ENCODE assay signal across 8 mouse cellular contexts in genomic region chr8:105565401-105565881, GRCm38 (mm10). TPM values are rescaled to one million over a fixed set of nuclear protein-coding genes. Genes with fewer than 3 reads are reported as not detected.
A peak's percentile ranks its signal among the peaks of the same experiment; 100 is the strongest.
DNase-seq lines count a peak whose midpoint lies in the region; ATAC-seq and TF ChIP-seq lines count a peak whose summit lies in the region.

No protein-coding gene starts in this region.

- H3K9ac ChIP-seq in midbrain, embryonic 15.5 days: peak overlapping the region; percentile 82

- H3K27ac ChIP-seq in layer of hippocampus, adult 2 months: peak overlapping the region; percentile 95
- H3K27ac ChIP-seq in midbrain, embryonic 15.5 days: peak overlapping the region; percentile 89

- DNase-seq in layer of hippocampus, adult 2 months (ENCODE audit: low spot score in 2 of 2): peak in 1 of 2 experiments; percentile 13
- DNase-seq in layer of hippocampus, adult 9-11 months: no peak
- peak; percentile 24 for DNase-seq in G1E (ENCODE audit: low spot score)
- DNase-seq in layer of hippocampus, postnatal 10 days (ENCODE audit: low spot score in 2 of 2): peak; percentile 60 to 69
- no peak for DNase-seq in adrenal gland, adult 18-20 months (ENCODE audit: low spot score in 2 of 2)
- DNase-seq in gastrocnemius, postnatal 14 days: no peak

- WGBS in midbrain, embryonic 15.5 days: 1% methylated on average over 31 of the region's 31 CpGs

- peak overlapping the region; percentile 81 for H3K4me2 ChIP-seq in midbrain, embryonic 15.5 days

- intact Hi-C loops in gastrocnemius, postnatal 14 days (cut with DNase I; ENCODE audit: low total_unique reads): no loop called here

- peaks cover 45% of the 10 kb centered on the region for H3K4me1 ChIP-seq in G1E (ENCODE audit: insufficient read depth, low read depth, low read length)
- H3K4me1 ChIP-seq in erythroblast, embryonic 14.5 days (ENCODE audit: control insufficient read depth): peaks cover 57% of the 10 kb centered on the region
- H3K4me1 ChIP-seq in midbrain, embryonic 15.5 days: peaks cover 41% of the 10 kb centered on the region

- H3K9me3 ChIP-seq in G1E (replicated peaks): no peaks in the 10 kb centered on the region
- no peaks in the 10 kb centered on the region for H3K9me3 ChIP-seq in erythroblast, embryonic 14.5 days (ENCODE audit: control insufficient read depth, low read length)
- H3K9me3 ChIP-seq in midbrain, embryonic 15.5 days: no peaks in the 10 kb centered on the region

- peak overlapping the region; percentile 72 for H3K4me3 ChIP-seq in layer of hippocampus, adult 2 months
- peak overlapping the region; percentile 94 for H3K4me3 ChIP-seq in G1E (ENCODE audit: low read depth, low read length)
- peak overlapping the region; percentile 92 for H3K4me3 ChIP-seq in erythroblast, embryonic 14.5 days (replicated peaks)
- H3K4me3 ChIP-seq in midbrain, embryonic 15.5 days: peak overlapping the region; percentile 82

- no peak for TF ChIP-seq CTCF in layer of hippocampus, adult 2 months (conservative IDR thresholded peaks at IDR 0.05)
- TF ChIP-seq CTCF in G1E (IDR thresholded peaks at IDR 0.05; ENCODE audit: low read depth, low read length): no peak

- no peaks in the 10 kb centered on the region for H3K27me3 ChIP-seq in G1E (ENCODE audit: insufficient read depth, low read length)
- no peaks in the 10 kb centered on the region for H3K27me3 ChIP-seq in erythroblast, embryonic 14.5 days (ENCODE audit: control insufficient read depth)
- H3K27me3 ChIP-seq in midbrain, embryonic 15.5 days (replicated peaks): no peaks in the 10 kb centered on the region

- H3K36me3 ChIP-seq in G1E (replicated peaks): peaks cover 30% of the 10 kb centered on the region
- peaks cover 26% of the 10 kb centered on the region for H3K36me3 ChIP-seq in erythroblast, embryonic 14.5 days (ENCODE audit: control insufficient read depth)
- no peaks in the 10 kb centered on the region for H3K36me3 ChIP-seq in midbrain, embryonic 15.5 days (replicated peaks)

- no peak for ATAC-seq in G1E (ENCODE audit: extremely low read depth, insufficient number of reproducible peaks, low FRiP score, poor library complexity, severe bottlenecking)
- peak; percentile 84 for ATAC-seq in midbrain, embryonic 15.5 days (replicated peaks)

RNA-seq across cellular contexts. Expression of gene Atp6v0d1, which starts 0.4 kb away (rescaled TPM):
- 100 to 1,000 TPM; 278 to 305 TPM for total RNA-seq in layer of hippocampus, adult 2 months (2021)
- 151 and 178 TPM in 2 replicates for total RNA-seq in G1E (2014; fragmentation: Nextera tagmentation)
- total RNA-seq in G1E (2017): 110 and 118 TPM in 2 replicates
- 30.0 and 37.0 TPM in 2 replicates for polyA plus RNA-seq in G1E (2012)
- polyA plus RNA-seq in erythroblast, embryonic 14.5 days (2012): 7.7 and 7.8 TPM in 2 replicates
- total RNA-seq in layer of hippocampus, postnatal 10 days (2021): 100 to 1,000 TPM; 298 to 305 TPM
- 234 and 240 TPM in 2 replicates for polyA plus RNA-seq in midbrain, embryonic 15.5 days (2015; fragmentation: Nextera tagmentation; extraction: Ambion mirVana)
- total RNA-seq in adrenal gland, adult 18-20 months (2021): 100 to 1,000 TPM; 118 to 121 TPM
- total RNA-seq in gastrocnemius, postnatal 14 days (2021): 10 to 100 TPM; 43.2 to 44.7 TPM

RNA-seq across cellular contexts. Expression of gene Ripor1, which starts 39.6 kb away (rescaled TPM):
- total RNA-seq in layer of hippocampus, adult 2 months (2021): 10 to 100 TPM; 88.7 to 94.8 TPM
- total RNA-seq in G1E (2014; fragmentation: Nextera tagmentation) (179 and 221 TPM in 2 replicates), G1E (2017) (8.0 and 11.0 TPM in 2 replicates)
- 141 and 150 TPM in 2 replicates for polyA plus RNA-seq in G1E (2012)
- 0.23 and 0.27 TPM in 2 replicates for polyA plus RNA-seq in erythroblast, embryonic 14.5 days (2012)
- 10 to 100 TPM; 73.6 to 81.2 TPM for total RNA-seq in layer of hippocampus, postnatal 10 days (2021)
- polyA plus RNA-seq in midbrain, embryonic 15.5 days (2015; fragmentation: Nextera tagmentation; extraction: Ambion mirVana): 35.4 and 36.5 TPM in 2 replicates
- total RNA-seq in adrenal gland, adult 18-20 months (2021): 10 to 100 TPM; 25.9 to 32.9 TPM
- 10 to 100 TPM; 18.9 to 20.6 TPM for total RNA-seq in gastrocnemius, postnatal 14 days (2021)

RNA-seq across cellular contexts. Expression of gene Hsd11b2, which starts 46.9 kb away (rescaled TPM):
- not detected for total RNA-seq in layer of hippocampus, adult 2 months (2021)
- total RNA-seq in G1E (2014; fragmentation: Nextera tagmentation) (not detected in 2 replicates), G1E (2017) (not detected in 2 replicates)
- not detected in 2 replicates for polyA plus RNA-seq in G1E (2012)
- not detected in 2 replicates for polyA plus RNA-seq in erythroblast, embryonic 14.5 days (2012)
- total RNA-seq in layer of hippocampus, postnatal 10 days (2021): under 1 TPM in 1 of 2 experiments, not detected in 1; 0.18 TPM
- polyA plus RNA-seq in midbrain, embryonic 15.5 days (2015; fragmentation: Nextera tagmentation; extraction: Ambion mirVana): 4.7 and 4.9 TPM in 2 replicates
- total RNA-seq in adrenal gland, adult 18-20 months (2021): under 1 TPM; 0.16 to 0.53 TPM
- total RNA-seq in gastrocnemius, postnatal 14 days (2021): 1 to 10 TPM; 1.9 to 2.1 TPM

Comparison
In these comparisons a context has a peak if more than half of its experiments do, and no peak if none do; other contexts are left out.
1. DNase-seq: peak in G1E (single experiment) and layer of hippocampus, postnatal 10 days (2 of 2); none in layer of hippocampus, adult 9-11 months (single experiment), adrenal gland, adult 18-20 months (0 of 2) and gastrocnemius, postnatal 14 days (single experiment).
2. Peak in every context shown above with its lines, with median percentiles within 50 percentile points of each other: H3K4me3 ChIP-seq.